Mouse (Mus musculus) ES-E14 (cell line): ENCODE data around the gene Kdr.

Experiments
- CHD2 ChIP-seq: IDR thresholded peaks from 2 replicates; pipeline ENCODE4 v1.6.1; 2014; ENCODE audit warnings: mild to moderate bottlenecking, low read depth, low read length, inconsistent platforms
- HCFC1 ChIP-seq: IDR thresholded peaks from 2 replicates; pipeline ENCODE4 v1.6.1; 2012; ENCODE audit warnings: low read length, inconsistent platforms, borderline replicate concordance; ENCODE audit not compliant: insufficient read depth
- MAFK ChIP-seq: IDR thresholded peaks from 2 replicates; pipeline ENCODE4 v1.6.1; 2014; ENCODE audit warnings: mild to moderate bottlenecking, low read depth, low read length, inconsistent platforms; ENCODE audit not compliant: insufficient read depth
- ZC3H11A ChIP-seq: IDR thresholded peaks from 2 replicates; pipeline ENCODE4 v1.6.1; 2012; ENCODE audit warnings: low read depth, mild to moderate bottlenecking, inconsistent platforms, low read length, borderline replicate concordance
- ZNF384 ChIP-seq: IDR thresholded peaks from 2 replicates; pipeline ENCODE4 v1.6.1; 2012; ENCODE audit warnings: low read depth, low read length, inconsistent platforms

DNA sequence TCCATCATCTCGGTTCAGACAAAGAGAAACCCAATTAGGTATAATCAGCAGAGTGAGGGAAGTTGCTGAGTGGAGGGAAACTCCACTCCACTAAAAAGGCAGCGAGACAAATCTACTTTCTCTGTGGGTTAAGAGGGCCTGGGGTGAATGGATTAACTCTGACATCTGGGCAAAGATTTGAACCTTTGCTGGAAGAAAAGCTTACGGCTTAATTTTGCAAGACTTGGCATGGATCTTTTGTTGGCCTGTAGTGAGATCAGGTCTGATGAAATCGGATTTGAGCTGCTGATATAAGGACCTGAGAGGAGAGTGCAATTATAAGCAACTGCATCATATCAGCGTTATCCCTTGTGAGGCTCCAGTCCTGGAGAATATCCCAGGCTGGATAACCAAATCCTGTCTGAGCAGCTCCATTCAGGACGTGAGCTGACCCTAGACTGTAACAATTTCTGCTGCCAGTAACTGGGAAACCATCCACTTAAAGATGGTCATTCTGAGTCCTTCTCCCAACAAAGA lies 85.2 kb downstream of the Kdr start:
- TF ChIP-seq CHD2 (no peak), ZNF384 (no peak), ZC3H11A (no peak), MAFK (no peak), HCFC1 (no peak)
